Mouse (Mus musculus) limb, embryonic 14.5 days (tissue): ENCODE results near the gene Lyz1. TPM values are rescaled to one million over a fixed set of nuclear protein-coding genes. Genes with fewer than 3 reads are reported as not detected.

Experiments used
- ATAC-seq: fragments of 200-750 bp; cut with Nextera tagmentation; 2 replicates; pipeline ENCODE4 v1.8.0; 2017; ENCODE audit warnings: low read depth, moderate number of reproducible peaks, moderate TSS enrichment; ENCODE audit not compliant: low FRiP score
- DNase-seq: peaks from one replicate; pipeline ENCODE4 v3.0.0-alpha.2; 2015; ENCODE audit warnings: low spot score
- H3K27ac ChIP-seq: fragments of 300-500 bp; sonication (generic); replicated peaks from 2 replicates; pipeline ENCODE4 v1.5.1; 2014; ENCODE audit warnings: low read depth, mild to moderate bottlenecking, low read length, moderate library complexity, mixed read lengths
- H3K27me3 ChIP-seq: fragments of 300-500 bp; sonication (generic); 2 replicates; pipeline ENCODE4 v1.6.1; 2014; ENCODE audit warnings: low read length, mixed read lengths; ENCODE audit not compliant: control insufficient read depth, insufficient read depth
- H3K36me3 ChIP-seq: fragments of 300-500 bp; sonication (generic); 2 replicates; pipeline ENCODE4 v1.6.1; 2014; ENCODE audit warnings: mild to moderate bottlenecking, low read length, moderate library complexity, mixed read lengths; ENCODE audit not compliant: control insufficient read depth, insufficient read depth
- H3K4me1 ChIP-seq: fragments of 300-500 bp; sonication (generic); 2 replicates; pipeline ENCODE4 v1.6.1; 2014; ENCODE audit warnings: antibody characterized with exemption, low read length, mixed read lengths; ENCODE audit not compliant: control insufficient read depth, insufficient read depth
- H3K4me2 ChIP-seq: fragments of 300-500 bp; sonication (generic); replicated peaks from 2 replicates; pipeline ENCODE4 v1.6.1; 2014; ENCODE audit warnings: low read depth, mild to moderate bottlenecking, low read length, moderate library complexity; ENCODE audit not compliant: severe bottlenecking
- H3K4me3 ChIP-seq: fragments of 300-500 bp; sonication (generic); replicated peaks from 2 replicates; pipeline ENCODE4 v1.5.1; 2014; ENCODE audit warnings: low read length
- H3K9ac ChIP-seq: fragments of 300-500 bp; sonication (generic); 2 replicates; pipeline ENCODE4 v1.6.1; 2014; ENCODE audit warnings: mild to moderate bottlenecking, low read depth, low read length, moderate library complexity; ENCODE audit not compliant: severe bottlenecking
- H3K9me3 ChIP-seq: fragments of 300-500 bp; sonication (generic); 2 replicates; pipeline ENCODE4 v1.6.1; 2016; ENCODE audit warnings: low read length; ENCODE audit not compliant: control insufficient read depth
- POLR2A ChIP-seq: fragments of 200-500 bp; IDR thresholded peaks from 2 replicates; pipeline ENCODE4 v1.8.0; 2012; ENCODE audit warnings: inconsistent platforms, mild to moderate bottlenecking, moderate library complexity, borderline replicate concordance; ENCODE audit not compliant: insufficient read depth, insufficient read length; ENCODE audit errors: extremely low read depth
- WGBS: fragments of 180-500 bp; shearing (Covaris S2); extraction: QIAGEN DNeasy Blood & Tissue Kit; methylation state at CpG from one replicate; pipeline ENCODE4 v1.1.7; 2014; 5-methylcytosine and 5-hydroxymethylcytosine counted together
- polyA plus RNA-seq, 2 experiments: library from polyadenylated mRNA; depleted of rRNA in 1 of 2; stranded (reverse) in 1 of 2; unstranded in 1 of 2; fragments of >200 nt; fragmentation: Nextera tagmentation in 1 of 2; extraction: Ambion mirVana in 1 of 2; gene quantifications; 2 replicates each; pipeline versions ENCODE4 v1.2.1 to v1.2.3; 2012 to 2014

The Lyz1 gene
- polyA plus RNA-seq, 2 experiments, result 0.14 TPM; not detected in 1

- DNase-seq (no peak), ATAC-seq (no peak; the same call in 1 of the 2 replicates)
- TF ChIP-seq POLR2A, result no peak
- no peaks in the 10 kb centered on the region for H3K27me3 ChIP-seq
- H3K4me3 ChIP-seq, result no peak overlapping the region
- no peaks in the 10 kb centered on the region; the same call in 1 of the 2 replicates for H3K36me3 ChIP-seq
- 35% methylated on average over 4 of the region's 4 CpGs for WGBS
- H3K9ac ChIP-seq, result no peak overlapping the region
- H3K9me3 ChIP-seq, result no peaks in the 10 kb centered on the region
- H3K4me1 ChIP-seq, result 0 out of 2 replicates have a peak, but pooled peaks cover 2% of the 10 kb centered on the region
- no peak overlapping the region for H3K4me2 ChIP-seq
- H3K27ac ChIP-seq, result no peak overlapping the region
Measured at GRCm38 (mm10) chr10:117335649-117336048, 43.0 kb upstream of the Lyz1 start.

DNA sequence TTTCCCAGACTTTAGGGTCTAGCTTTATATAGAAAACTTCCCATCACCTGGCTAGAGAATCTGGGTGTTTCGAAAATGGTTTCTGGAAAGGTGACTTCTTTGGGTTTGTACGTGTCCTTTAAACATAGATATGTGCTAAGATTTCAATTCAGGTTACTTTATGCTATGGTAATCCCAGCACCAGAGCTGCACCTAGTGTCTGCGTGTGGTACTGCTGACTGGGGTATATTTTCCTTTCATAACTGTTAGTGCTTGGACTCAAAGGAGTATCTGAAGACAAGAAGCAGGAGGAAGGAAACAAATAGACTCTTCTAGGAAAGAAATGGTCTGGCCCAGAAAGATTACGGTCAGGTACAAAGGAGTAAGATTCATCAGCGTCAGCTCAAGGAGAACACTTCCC lies 37.9 kb upstream of the Lyz1 start:
- Histone ChIP-seq H3K36me3 (no peaks in the 10 kb centered on the region), H3K4me1 (0 out of 2 replicates have a peak, but pooled peaks cover 2% of the 10 kb centered on the region), H3K4me3 (no peak overlapping the region), H3K27ac (no peak overlapping the region), H3K4me2 (no peak overlapping the region), H3K9ac (no peak overlapping the region), H3K27me3 (no peaks in the 10 kb centered on the region), H3K9me3 (no peaks in the 10 kb centered on the region)
- WGBS, result 78% methylated on average over 5 of the region's 5 CpGs
- TF ChIP-seq POLR2A, result no peak
- ATAC-seq (no peak), DNase-seq (no peak)

DNA sequence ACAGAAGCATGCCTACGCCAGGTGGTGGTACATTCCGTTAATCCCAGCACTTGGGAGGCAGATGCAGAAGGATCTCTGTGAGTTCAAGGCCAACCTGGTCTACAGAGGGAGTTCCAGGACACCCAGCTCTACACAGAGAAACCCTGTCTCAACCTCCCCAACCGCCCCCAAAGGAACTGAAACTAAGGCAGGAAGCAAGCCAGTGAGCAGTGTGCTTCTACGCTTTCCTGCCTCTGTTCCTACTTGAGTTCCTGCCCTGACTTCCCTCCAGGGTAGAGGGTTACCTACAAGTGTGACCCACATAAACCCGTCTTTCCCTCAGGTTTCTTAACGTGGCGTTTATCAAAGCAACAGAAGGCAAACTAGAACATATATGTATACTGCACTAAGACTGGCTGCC lies 31.1 kb upstream of the Lyz1 start:
- H3K27me3 ChIP-seq, result no peaks in the 10 kb centered on the region
- no peaks in the 10 kb centered on the region for H3K9me3 ChIP-seq
- no peak for DNase-seq
- ATAC-seq, result no peak
- H3K36me3 ChIP-seq, result no peaks in the 10 kb centered on the region
- TF ChIP-seq POLR2A, result no peak
- H3K4me3 ChIP-seq, result no peak overlapping the region
- no peak overlapping the region for H3K9ac ChIP-seq
- WGBS, result 83% methylated on average over 7 of the region's 7 CpGs
- no peak overlapping the region for H3K4me2 ChIP-seq
- no peaks in the 10 kb centered on the region for H3K4me1 ChIP-seq
- no peak overlapping the region for H3K27ac ChIP-seq

- no peak for TF ChIP-seq POLR2A
- Histone ChIP-seq H3K9me3 (no peaks in the 10 kb centered on the region), H3K27me3 (no peaks in the 10 kb centered on the region), H3K36me3 (no peaks in the 10 kb centered on the region), H3K27ac (no peak overlapping the region), H3K4me3 (no peak overlapping the region), H3K4me1 (no peaks in the 10 kb centered on the region), H3K4me2 (no peak overlapping the region), H3K9ac (no peak overlapping the region)
- DNase-seq (no peak), ATAC-seq (no peak)
- 95% methylated on average over 5 of the region's 5 CpGs for WGBS
Measured at GRCm38 (mm10) chr10:117322630-117323029, 30.0 kb upstream of the Lyz1 start.

GRCm38 (mm10) chr10:117320571-117320981 lies 27.9 kb upstream of the Lyz1 start:
- no peaks in the 10 kb centered on the region for H3K9me3 ChIP-seq
- no peak overlapping the region for H3K4me2 ChIP-seq
- no peak overlapping the region for H3K4me3 ChIP-seq
- H3K27me3 ChIP-seq, result no peaks in the 10 kb centered on the region
- no peak for ATAC-seq
- no peak overlapping the region for H3K27ac ChIP-seq
- H3K9ac ChIP-seq, result no peak overlapping the region
- no peaks in the 10 kb centered on the region for H3K4me1 ChIP-seq
- TF ChIP-seq POLR2A, result no peak
- WGBS, result 84% methylated on average over 3 of the region's 3 CpGs
- no peaks in the 10 kb centered on the region for H3K36me3 ChIP-seq
- no peak for DNase-seq

GRCm38 (mm10) chr10:117316391-117316790 lies 23.7 kb upstream of the Lyz1 start:
- H3K9ac ChIP-seq, result no peak overlapping the region
- no peak for TF ChIP-seq POLR2A
- H3K4me1 ChIP-seq, result no peaks in the 10 kb centered on the region
- no peaks in the 10 kb centered on the region for H3K27me3 ChIP-seq
- H3K4me2 ChIP-seq, result no peak overlapping the region
- no peak for DNase-seq
- no peak overlapping the region for H3K4me3 ChIP-seq
- no peak for ATAC-seq
- H3K9me3 ChIP-seq, result no peaks in the 10 kb centered on the region
- no peaks in the 10 kb centered on the region for H3K36me3 ChIP-seq
- no peak overlapping the region for H3K27ac ChIP-seq
- WGBS, result 88% methylated on average over 11 of the region's 11 CpGs
